Mouse (Mus musculus): Measurements from ENCODE around the gene Bscl2. TPM values are rescaled to one million over a fixed set of nuclear protein-coding genes. Genes with fewer than 3 reads are reported as not detected.
"Not testable (repeated sequence)": the region's sequence is repeated elsewhere in the genome, so short reads cannot be mapped to it uniquely, and the experiment has no call there.

Gene Bscl2
- total RNA-seq, 4 experiments from 2014 or later = 98.1 to 115 (median 106) TPM

DNA sequence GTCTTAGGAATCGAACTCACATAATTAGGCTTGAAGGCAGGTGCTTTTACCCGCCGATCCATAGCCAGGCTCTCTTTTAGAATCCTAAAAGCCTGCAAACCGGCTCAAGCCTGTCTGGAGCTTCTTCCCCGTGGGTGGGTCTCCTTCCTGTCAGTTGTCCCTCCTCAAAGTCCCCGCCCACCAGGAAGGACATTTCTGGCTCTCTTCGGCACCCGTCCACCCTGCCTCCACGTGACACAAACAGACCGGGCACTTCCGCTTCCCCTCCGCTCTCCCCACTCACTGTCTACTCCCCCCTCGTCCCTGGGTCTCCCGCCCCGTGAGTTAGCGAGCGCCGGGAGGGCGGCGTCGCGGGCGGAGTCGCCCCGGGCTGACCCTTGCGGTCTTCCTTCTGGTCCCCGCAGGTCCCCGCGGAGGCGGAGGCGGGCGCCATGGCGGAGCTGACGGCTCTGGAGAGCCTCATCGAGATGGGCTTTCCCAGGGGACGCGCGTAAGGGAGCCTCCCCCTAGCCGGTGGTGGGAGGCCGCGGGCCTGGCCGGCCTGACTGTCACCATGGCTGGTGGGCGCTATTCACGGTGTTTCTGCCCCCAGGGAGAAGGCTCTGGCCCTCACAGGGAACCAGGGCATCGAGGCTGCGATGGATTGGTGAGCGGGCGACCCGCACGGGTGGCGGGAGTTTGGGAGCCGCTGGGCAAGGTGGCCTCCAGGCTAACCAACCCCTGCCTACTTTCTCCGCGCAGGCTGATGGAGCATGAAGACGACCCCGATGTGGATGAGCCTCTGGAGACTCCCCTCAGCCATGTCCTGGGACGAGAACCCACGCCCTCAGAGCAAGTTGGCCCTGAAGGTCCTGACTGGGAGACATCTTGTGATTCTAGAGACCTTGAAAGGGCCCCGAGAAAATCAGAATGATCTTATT lies 34.3 kb downstream of the Bscl2 start, which contains the start of gene Ubxn1:
TSS of gene Ubxn1 (plus strand) at position 230 of the 920 bp plus-strand sequence.
- DNase-seq (ENCODE audit: low spot score in 2 of 2) = peak; percentile 98

DNA sequence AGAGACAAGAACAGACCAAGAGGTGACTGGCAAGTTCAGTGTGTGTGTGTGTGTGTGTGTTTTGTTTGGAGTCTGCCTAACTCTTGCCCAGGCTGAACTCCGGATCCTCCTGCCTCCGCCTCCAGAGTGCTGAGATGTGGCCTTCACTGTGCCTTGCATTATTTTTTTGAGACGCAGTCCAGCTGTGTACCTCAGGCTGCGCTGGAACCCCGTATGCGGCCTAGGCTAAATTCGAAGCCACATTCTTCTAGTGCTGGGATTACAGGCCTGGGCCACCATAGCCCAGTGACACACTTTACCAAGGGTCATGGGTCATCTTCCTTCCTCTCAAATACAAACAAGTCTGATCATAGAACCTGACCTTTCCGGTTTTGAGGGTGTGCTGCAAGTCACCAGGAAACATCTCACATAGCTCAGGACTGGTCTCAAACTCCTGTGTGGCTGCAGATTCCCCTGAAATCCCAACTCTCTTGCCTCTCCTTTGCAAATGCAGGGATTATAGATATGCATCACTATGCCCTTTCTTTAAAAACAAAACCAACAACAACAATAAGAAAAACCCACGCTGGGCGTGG lies 35.1 kb downstream of the Bscl2 start:
- DNase-seq (ENCODE audit: low spot score in 2 of 2) = no peak

DNA sequence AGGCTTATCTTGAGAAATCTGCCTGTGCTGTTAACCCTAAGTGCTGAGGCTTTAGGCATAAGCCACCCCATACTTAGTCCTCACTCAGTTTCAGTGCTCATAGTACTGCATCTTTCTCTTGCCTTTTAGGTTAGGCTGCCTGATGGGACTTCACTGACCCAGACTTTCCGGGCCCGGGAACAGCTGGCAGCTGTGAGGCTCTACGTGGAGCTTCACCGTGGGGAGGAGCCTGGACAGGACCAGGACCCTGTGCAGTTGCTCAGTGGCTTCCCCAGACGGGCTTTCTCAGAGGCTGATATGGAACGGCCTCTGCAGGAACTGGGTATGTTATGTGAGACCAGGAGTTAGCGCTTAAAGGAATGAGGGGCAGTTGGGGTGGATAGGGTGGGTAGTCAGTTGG lies 37.8 kb downstream of the Bscl2 start:
- no peak for DNase-seq (ENCODE audit: low spot score in 2 of 2)

DNA sequence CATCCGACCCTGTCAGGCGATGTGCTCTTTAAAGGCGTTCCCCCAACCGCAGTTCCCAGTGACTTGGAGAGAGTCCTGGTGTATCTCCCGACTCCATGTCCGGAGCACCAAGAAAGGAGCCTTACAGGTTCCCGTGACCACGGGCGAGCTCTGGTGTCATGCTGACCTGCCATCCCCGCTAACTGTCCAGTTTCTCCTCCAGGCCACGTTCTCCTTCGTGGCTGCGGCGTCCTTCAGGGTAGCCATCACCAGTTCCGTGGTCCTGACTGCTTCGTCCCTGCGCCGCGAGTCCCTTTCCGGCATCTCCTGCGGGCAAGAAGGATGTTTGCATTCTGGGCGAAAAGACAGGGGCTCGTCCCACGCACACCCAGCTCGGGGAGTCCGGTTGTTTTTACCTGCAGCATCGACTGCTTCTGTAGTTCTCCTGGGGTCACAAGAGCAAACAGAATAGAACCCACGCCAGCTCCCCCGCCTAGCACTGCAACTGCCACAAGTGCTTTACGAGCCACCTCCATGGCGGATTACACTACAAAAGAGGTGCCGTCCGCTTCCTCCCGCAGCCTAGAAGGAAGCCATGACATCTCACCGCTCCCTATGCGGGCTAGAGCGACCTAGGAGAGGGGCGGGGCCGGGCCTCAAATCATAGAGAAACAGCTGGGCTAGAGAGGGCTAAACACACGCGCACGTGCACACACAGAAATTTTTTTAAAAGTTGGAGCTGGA lies 43.2 kb downstream of the Bscl2 start, which contains the start of gene Uqcc3:
TSS of gene Uqcc3 (minus strand) at position 613 of the 723 bp plus-strand sequence.
- peak; percentile 86 to 87 for DNase-seq (ENCODE audit: low spot score in 2 of 2)

DNA sequence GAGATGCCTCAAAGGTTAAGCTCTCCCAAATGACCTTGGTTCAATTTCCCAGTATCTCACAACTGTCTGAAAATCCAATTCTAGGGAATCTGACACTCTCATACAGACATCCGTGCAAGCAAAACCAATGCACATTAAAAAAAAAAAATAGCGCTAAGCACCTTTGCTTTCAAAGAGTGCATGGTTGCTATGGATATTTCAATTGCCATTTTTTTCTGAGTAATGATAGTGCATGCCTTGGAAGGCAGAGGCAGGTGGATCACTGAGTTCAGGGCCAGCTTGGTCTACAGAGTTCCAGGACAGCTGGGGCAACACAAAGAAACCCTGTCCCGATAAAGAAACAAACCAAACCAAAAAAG lies 43.7 kb downstream of the Bscl2 start:
- DNase-seq (ENCODE audit: low spot score in 2 of 2) = no peak

DNA sequence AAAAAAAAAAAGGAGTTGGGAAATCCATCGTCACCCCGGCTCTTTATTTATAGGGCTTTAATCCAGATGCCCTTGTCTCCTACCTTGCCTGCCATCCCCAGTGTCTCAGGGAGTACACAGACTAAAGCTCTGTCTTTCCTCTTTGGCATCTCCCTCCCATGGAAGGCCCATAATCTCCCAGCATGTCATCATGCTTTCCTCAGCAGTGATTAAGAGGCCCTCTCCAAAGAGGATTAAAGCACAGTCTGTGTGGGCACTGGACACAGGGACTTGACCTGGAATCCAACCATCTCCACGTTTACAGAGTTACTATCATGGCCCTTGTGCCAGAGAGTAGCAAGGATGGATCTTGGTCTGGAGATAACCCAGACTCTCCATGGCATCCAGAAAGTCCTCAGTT lies 46.3 kb downstream of the Bscl2 start, which contains the start of the genes Lbhd1 and Gm49403:
TSS of gene Lbhd1 (plus strand) at position 117 of the 400 bp plus-strand sequence.
TSS of gene Gm49403 (plus strand) at position 315 of the 400 bp plus-strand sequence.
- DNase-seq (ENCODE audit: low spot score in 2 of 2) = no peak

DNA sequence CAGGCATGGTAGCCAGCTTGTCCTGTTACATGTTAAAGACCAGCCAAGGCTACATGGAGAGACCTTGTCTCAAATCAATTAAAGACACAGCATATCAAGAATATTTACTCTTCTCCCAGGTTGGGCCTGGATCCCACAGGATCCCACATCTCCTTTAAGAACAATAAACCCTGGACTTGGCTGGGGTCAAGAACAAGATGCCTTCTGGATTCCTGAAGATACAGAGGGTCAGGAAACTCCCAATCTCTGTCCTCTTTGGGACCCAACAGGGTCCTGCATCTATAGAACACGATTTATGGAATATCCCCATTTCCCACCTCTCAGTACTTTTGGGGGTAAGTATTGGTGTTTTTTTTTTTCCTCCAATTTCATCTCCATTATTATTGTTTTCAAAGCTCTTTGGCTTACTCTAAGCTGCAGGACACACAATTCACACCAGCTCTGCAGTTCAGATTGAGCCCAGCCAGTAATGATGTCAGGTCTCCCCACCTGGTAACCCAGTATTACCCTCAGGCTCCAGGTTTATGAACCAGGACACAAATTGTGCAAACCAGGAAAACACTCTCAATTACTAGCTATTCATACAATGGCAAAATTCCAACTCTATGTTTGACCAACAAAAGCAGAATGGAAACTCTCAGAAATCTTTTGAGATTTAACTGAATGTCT lies 49.8 kb downstream of the Bscl2 start:
- no peak for DNase-seq (ENCODE audit: low spot score in 2 of 2)

DNA sequence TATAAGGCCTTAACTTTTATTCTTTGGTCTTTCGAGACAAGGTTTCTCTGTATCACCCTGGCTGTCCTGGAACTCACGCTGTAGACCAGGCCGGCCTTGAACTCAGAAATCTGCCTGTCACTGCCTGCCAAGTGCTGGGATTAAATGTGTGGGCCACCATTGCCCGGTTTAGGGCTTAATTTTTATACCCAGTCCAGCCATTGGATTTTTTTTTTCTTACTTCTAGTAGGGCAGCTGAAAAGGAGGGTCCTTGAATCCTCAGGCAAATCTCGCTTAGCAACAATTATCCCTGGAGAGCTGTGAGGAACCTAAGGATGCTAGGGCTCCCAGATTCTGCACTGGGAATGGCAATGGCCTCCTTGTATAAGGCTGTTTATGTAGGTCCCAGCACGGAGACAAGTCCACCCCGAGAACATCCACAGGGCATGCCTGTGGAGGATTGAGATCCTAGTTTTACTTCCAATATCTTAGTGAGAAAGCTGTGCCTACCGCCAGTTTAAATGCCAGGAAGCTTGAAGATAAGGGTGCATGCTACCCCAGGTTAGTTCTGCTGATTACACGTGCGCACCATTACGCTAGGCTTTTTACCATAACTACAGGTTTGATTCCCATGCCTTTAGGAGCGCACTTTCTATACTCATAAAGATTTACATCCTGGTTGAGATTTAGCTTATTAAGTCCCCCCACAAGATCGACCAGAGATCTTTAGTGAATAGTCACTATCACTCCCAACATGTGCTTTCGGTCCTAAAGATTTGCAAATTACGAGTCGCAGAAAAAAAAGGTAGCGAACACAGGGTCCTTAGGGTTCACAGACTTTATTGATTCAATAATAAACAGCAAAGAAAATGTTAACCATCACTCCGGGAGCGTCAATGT lies 50.6 kb downstream of the Bscl2 start:
- DNase-seq (ENCODE audit: low spot score in 2 of 2) = no peak

DNA sequence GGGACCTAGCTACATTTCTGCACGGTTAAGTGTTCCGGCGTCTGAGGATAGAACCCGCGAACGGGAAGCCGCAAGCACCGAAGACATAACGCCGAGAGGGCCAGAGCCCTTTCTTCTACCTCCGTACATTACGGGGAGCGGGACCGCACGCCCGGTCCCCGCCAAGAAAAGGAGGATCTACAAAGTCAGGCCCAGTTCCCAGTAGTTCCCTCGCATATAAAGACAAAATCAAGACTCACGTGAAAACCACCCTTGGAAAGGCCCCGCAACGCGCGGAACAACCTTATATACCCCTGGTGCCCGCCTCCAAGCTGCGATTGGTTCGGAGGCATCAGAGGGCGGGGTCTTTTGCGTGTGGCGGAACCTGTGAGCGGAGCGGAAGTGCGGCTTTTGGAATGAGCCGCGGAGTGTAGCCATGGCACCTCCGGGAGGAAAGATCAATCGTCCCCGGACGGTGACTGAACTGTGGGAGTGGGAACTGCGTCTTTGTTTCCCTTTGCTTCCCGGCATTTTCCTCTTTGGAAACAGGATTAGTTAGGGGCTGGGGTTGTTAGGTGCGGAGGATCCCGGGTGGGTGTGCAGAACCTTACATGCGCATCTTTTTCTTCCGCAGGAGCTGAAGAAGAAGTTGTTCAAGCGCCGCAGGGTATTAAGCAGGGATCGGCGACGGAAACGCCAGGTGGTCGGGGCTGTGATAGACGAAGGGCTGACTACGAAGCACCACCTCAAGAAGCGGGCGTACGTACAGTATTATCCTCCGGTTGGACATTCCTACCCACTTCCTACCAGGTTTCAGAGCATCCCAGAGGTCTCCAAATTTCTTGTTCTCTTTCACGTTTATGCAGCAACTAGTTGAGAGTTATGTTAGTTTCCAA lies 51.5 kb downstream of the Bscl2 start, which contains the start of the genes 1810009A15Rik and Gm49416:
TSS of gene 1810009A15Rik (plus strand) at position 343 of the 875 bp plus-strand sequence.
TSS of gene Gm49416 (plus strand) at position 416 of the 875 bp plus-strand sequence.
- DNase-seq (ENCODE audit: low spot score in 2 of 2) = peak; percentile 91 to 93

DNA sequence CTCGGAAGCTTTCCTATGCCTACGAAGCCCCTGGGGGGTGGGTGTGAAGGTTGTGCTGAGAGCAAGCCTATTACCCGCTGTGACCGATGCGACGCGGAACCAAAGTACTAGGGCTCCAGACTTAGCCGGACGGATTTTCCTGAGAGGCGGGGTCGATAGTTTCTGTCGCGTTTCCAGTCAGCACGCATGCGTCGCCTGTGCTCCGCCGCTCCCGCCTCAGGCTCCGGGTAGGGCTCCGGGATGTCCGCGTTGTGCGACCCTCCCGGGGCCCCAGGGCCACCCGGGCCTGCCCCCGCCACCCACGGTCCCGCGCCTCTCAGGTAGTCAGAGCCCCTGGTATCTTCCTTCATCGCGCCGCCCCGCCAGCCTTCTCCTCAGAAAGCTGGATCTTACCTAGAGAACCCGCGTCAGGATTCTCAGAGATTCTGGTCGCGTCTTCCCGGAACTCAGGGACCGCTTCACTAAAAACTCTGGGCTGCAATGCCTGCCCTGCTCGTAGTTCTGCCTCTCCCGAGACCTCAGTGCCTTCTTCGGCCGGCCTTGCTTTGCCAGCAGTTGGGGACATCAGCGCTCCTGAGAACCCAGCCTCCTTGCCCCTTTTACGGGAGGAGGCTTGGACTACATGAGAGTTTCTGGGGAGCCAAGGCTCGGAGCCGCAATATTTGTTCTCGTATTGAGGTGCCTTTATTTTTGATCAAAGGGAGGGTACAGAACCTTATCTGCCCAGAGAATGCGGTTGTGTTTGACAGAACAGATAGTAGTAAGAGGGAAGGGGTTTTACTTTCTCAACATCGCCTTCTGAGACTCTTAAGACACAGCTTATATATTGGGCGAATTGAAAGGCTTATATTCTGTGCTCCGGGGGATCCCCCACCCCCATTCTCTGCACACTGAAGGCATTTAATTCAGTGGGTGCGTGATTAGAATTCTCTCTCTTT lies 55.8 kb downstream of the Bscl2 start, which contains the start of gene Ints5:
TSS of gene Ints5 (plus strand) at position 177 of the 938 bp plus-strand sequence.
- peak; percentile 74 to 86 for DNase-seq (ENCODE audit: low spot score in 2 of 2)

DNA sequence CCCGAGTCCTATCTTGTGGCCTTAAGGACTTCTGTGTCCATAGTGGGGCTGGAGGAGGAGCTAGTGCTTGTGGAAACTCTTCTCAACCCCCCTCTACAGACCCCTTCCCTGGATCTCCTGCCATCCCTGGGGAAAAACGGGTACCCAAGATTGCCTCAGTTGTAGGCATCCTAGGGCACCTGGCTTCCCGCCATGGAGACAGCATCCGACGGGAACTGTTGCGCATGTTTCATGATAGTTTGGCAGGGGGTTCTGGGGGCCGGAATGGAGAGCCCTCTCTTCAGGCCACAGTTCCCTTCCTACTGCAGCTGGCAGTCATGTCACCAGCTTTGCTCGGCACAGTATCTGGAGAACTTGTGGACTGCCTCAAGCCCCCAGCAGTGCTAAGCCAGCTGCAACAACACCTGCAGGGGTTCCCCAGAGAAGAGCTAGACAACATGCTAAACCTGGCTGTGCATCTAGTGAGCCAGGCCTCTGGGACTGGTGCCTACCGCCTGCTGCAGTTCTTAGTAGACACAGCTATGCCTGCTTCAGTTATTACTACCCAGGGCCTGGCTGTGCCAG lies 58.2 kb downstream of the Bscl2 start:
- no peak for DNase-seq (ENCODE audit: low spot score in 2 of 2)

DNA sequence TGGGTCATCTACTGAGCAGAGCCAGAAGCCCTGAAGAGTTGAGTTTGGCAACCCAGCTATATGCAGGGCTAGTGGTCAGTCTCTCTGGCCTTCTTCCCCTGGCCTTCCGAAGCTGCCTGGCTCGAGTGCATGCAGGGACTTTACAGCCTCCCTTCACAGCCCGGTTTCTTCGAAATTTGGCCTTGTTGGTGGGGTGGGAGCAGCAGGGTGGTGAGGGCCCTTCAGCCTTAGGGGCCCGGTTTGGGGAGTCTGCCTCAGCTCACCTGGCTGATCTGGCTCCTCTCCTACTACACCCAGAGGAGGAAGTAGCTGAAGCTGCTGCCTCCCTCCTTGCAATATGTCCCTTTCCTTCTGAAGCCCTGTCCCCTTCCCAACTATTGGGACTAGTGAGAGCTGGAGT lies 59.0 kb downstream of the Bscl2 start:
- DNase-seq (ENCODE audit: low spot score in 2 of 2) = not testable (repeated sequence)

DNA sequence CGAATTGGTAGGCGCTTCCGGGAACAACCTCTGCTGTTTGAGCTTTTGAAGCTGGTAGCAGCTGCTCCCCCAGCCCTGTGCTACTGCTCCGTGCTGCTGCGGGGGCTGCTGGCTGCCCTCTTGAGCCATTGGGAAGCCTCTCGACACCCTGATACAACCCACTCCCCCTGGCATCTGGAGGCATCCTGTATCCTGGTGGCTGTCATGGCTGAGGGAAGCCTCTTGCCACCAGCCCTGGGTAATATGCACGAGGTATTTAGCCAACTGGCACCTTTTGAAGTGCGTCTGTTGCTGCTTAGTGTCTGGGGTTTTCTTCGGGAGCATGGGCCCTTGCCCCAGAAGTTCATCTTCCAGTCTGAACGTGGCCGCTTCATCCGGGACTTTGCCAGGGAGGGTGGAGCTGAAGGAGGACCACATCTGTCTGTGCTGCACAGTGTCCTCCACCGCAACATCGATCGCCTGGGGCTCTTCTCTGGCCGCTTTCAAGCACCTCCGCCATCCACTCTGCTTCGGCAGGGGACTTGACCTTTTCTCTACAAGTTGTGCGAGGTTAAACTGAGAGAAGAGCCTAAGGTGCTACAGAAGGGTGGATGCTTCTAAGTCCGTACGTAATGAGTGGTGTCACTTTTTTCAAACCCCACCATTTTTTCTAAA lies 60.1 kb downstream of the Bscl2 start:
- DNase-seq (ENCODE audit: low spot score in 2 of 2) = not testable (repeated sequence)

DNA sequence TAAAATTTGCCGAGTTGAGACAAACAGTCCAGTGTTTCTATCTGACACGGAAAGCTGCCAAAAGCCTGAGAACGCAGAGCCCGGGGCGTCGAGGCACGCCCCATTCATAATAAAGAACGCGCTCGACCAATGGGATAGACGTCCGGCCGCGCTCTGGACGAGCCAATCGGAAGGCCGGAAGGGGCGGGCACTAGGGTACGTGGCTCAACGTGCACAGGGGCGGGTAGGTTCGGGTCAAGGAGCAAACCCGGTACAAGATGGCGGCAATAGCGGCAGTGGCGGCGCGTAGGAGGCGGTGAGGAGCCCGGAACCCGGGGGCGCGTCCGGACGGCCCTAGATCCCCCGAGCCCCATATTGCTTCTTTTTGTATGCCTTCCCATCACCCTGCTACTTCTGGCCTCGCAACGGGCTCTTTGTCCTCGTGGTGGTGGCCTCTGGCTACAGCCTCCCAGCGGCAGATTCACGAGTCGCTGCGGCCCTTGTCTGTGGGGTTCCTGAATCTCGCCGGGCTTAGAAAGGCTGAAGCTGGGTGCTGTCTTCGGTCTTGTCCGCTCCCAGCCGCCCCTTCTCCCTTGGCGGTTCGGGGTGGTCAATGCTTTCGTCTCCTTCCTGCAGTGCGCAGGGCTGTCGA lies 60.7 kb downstream of the Bscl2 start, which contains the start of gene Ganab:
TSS of gene Ganab (plus strand) at position 207 of the 631 bp plus-strand sequence.
- DNase-seq (ENCODE audit: low spot score in 2 of 2) = peak; percentile 95

Measured in layer of hippocampus, adult 8-10 months (tissue).